Mouse (Mus musculus) inflammation-experienced regulatory T-cells, adult 6 months (primary cell): ENCODE data around the gene Scrt2. TPM values are rescaled to one million over a fixed set of nuclear protein-coding genes. Genes with fewer than 3 reads are reported as not detected.

Source experiments
- polyA plus RNA-seq, 3 experiments: library from polyadenylated mRNA; unstranded; fragments of 100-300 nt; shearing (Covaris generic); gene quantifications; one replicate each; pipeline ENCODE4 v1.2.1; 2017

The Scrt2 gene
- polyA plus RNA-seq, 3 experiments from 2014 or later = not detected

Other genes starting within 250 kb of the Scrt2 start
- not detected for gene Rspo4, start 238.6 kb upstream of the Scrt2 start, polyA plus RNA-seq
- not detected for gene Angpt4, start 170.3 kb upstream of the Scrt2 start, polyA plus RNA-seq
- 10 to 100 TPM; 16.4 to 27.4 (median 18.3) TPM for gene Fam110a, start 101.3 kb upstream of the Scrt2 start, polyA plus RNA-seq
- 10 to 100 TPM in 1 of 3 experiments, 1 to 10 TPM in 2; 5.3 to 16.5 (median 8.9) TPM for gene Slc52a3, start 85.0 kb upstream of the Scrt2 start, polyA plus RNA-seq
- 1 to 10 TPM; 2.5 to 8.0 (median 3.3) TPM for gene Srxn1, start 24.0 kb downstream of the Scrt2 start, polyA plus RNA-seq
- gene Tcf15, start 62.0 kb downstream of the Scrt2 start, polyA plus RNA-seq = not detected
- 10 to 100 TPM; 57.1 to 89.9 (median 83.2) TPM for gene Csnk2a1, start 145.3 kb downstream of the Scrt2 start, polyA plus RNA-seq
- gene Tbc1d20, start 212.3 kb downstream of the Scrt2 start, polyA plus RNA-seq = 10 to 100 TPM; 16.1 to 19.1 (median 16.8) TPM